Mouse (Mus musculus) kidney, adult 2 months (tissue): ENCODE results near the gene Phykpl.

Experiments
- CTCF ChIP-seq: fragments of 200-500 bp; conservative IDR thresholded peaks from 2 replicates; pipeline ENCODE4 v1.5.1; 2011; ENCODE audit warnings: low read depth, mild to moderate bottlenecking, control low read depth, low read length, moderate library complexity, mixed read lengths; ENCODE audit not compliant: insufficient read depth, insufficient read length
- POLR2A ChIP-seq: fragments of 200-500 bp; IDR thresholded peaks from one replicate; pipeline ENCODE4 v1.6.1; 2011; ENCODE audit warnings: low read depth, low read length, control low read depth

- TF ChIP-seq CTCF (no peak), POLR2A (no peak)
Observed at GRCm38 (mm10) chr11:51632130-51632753, 47.7 kb downstream of the Phykpl start.
